Mouse (Mus musculus) MEL (cell line): ENCODE results near the gene Krt7. TPM values are rescaled to one million over a fixed set of nuclear protein-coding genes. Genes with fewer than 3 reads are reported as not detected.
A peak's percentile ranks its signal among the peaks of the same experiment; 100 is the strongest.

Source experiments
- DNase-seq: peaks from one replicate; pipeline ENCODE4 v3.0.0; 2011; ENCODE audit warnings: low read depth, low spot score
- H3K27ac ChIP-seq: 2 replicates; pipeline ENCODE4 v1.5.1; 2012; ENCODE audit warnings: low read depth, mild to moderate bottlenecking, control low read depth, low read length, moderate library complexity; ENCODE audit not compliant: control insufficient read depth
- H3K27me3 ChIP-seq, 2 experiments: fragments of 150-350 bp in 1 of 2; sonication (generic) in 1 of 2; 2 replicates each; pipeline ENCODE4 v1.6.1; 2012; ENCODE audit warnings: low read length in 2 of 2, mild to moderate bottlenecking in 2 of 2, improper control_type of control experiment in 1 of 2, moderate library complexity in 1 of 2; ENCODE audit not compliant: insufficient read depth in 2 of 2, control insufficient read depth in 1 of 2
- H3K36me3 ChIP-seq, 2 experiments: 2 replicates each; pipeline ENCODE4 v1.6.1; 2012 to 2014; ENCODE audit warnings: low read length in 2 of 2, improper control_type of control experiment in 1 of 2, inconsistent platforms in 1 of 2, mild to moderate bottlenecking in 1 of 2; ENCODE audit not compliant: insufficient read depth in 2 of 2, control insufficient read depth in 1 of 2
- H3K4me1 ChIP-seq, 2 experiments: fragments of 150-350 bp in 1 of 2; sonication (generic) in 1 of 2; 2 replicates each; pipeline ENCODE4 v1.6.1; 2012; ENCODE audit warnings: low read length in 2 of 2, improper control_type of control experiment in 1 of 2, mild to moderate bottlenecking in 1 of 2; ENCODE audit not compliant: insufficient read depth in 2 of 2, control insufficient read depth in 1 of 2
- H3K4me3 ChIP-seq, 2 experiments: fragments of 150-350 bp in 1 of 2; sonication (generic) in 1 of 2; 2 replicates each; pipeline ENCODE4 v1.5.1; 2012; ENCODE audit warnings: low read depth in 2 of 2, low read length in 2 of 2, mild to moderate bottlenecking in 2 of 2, moderate library complexity in 2 of 2, control low read depth in 1 of 2, improper control_type of control experiment in 1 of 2; ENCODE audit not compliant: control insufficient read depth in 1 of 2, insufficient read depth in 1 of 2
- H3K79me2 ChIP-seq: 2 replicates; pipeline ENCODE4 v1.6.1; 2012; ENCODE audit warnings: mild to moderate bottlenecking, low read length, moderate library complexity; ENCODE audit not compliant: control insufficient read depth, poor library complexity, insufficient read depth
- H3K9ac ChIP-seq: 2 replicates; pipeline ENCODE4 v1.6.1; 2012; ENCODE audit warnings: low read depth, mild to moderate bottlenecking, control low read depth, low read length, moderate library complexity; ENCODE audit not compliant: control insufficient read depth, poor library complexity, severe bottlenecking
- H3K9me3 ChIP-seq: fragments of 150-350 bp; sonication (generic); replicated peaks from 2 replicates; pipeline ENCODE4 v1.6.1; 2012; ENCODE audit warnings: mild to moderate bottlenecking, low read length, improper control_type of control experiment, moderate library complexity; ENCODE audit not compliant: insufficient read depth
- BHLHE40 ChIP-seq: IDR thresholded peaks from 2 replicates; pipeline ENCODE4 v1.6.1; 2012; ENCODE audit warnings: low read depth, mild to moderate bottlenecking, inconsistent platforms, low read length, improper control_type of control experiment, borderline replicate concordance
- CTCF ChIP-seq, 3 experiments: IDR thresholded peaks in 2 of 3; conservative IDR thresholded peaks in 1 of 3; 2 replicates each; pipeline ENCODE4 v1.5.1; 2011 to 2012; ENCODE audit warnings: low read length in 3 of 3, low read depth in 2 of 3, mild to moderate bottlenecking in 2 of 3, improper control_type of control experiment in 1 of 3, inconsistent platforms in 1 of 3, mixed read lengths in 1 of 3, moderate library complexity in 1 of 3; ENCODE audit not compliant: control insufficient read depth in 1 of 3, insufficient read depth in 1 of 3, poor library complexity in 1 of 3, severe bottlenecking in 1 of 3
- E2F4 ChIP-seq: IDR thresholded peaks from 2 replicates; pipeline ENCODE4 v1.6.1; 2011; ENCODE audit warnings: low read depth, low read length, improper control_type of control experiment, borderline replicate concordance
- ELF1 ChIP-seq: IDR thresholded peaks from 2 replicates; pipeline ENCODE4 v1.6.1; 2014; ENCODE audit warnings: low read depth, mild to moderate bottlenecking, inconsistent platforms, low read length, improper control_type of control experiment, moderate library complexity
- HCFC1 ChIP-seq: IDR thresholded peaks from 2 replicates; pipeline ENCODE4 v1.6.1; 2012; ENCODE audit warnings: low read depth, mild to moderate bottlenecking, inconsistent platforms, low read length, improper control_type of control experiment, moderate library complexity
- KAT2A ChIP-seq: conservative IDR thresholded peaks from 2 replicates; pipeline ENCODE4 v1.6.1; 2012; ENCODE audit warnings: low read depth, low read length, improper control_type of control experiment, inconsistent platforms
- MAFK ChIP-seq: IDR thresholded peaks from 2 replicates; pipeline ENCODE4 v1.6.1; 2011; ENCODE audit warnings: low read depth, mild to moderate bottlenecking, low read length, improper control_type of control experiment, borderline replicate concordance
- MEF2A ChIP-seq: IDR thresholded peaks from 2 replicates; pipeline ENCODE4 v1.6.1; 2014; ENCODE audit warnings: low read depth, mild to moderate bottlenecking, inconsistent platforms, low read length, improper control_type of control experiment; ENCODE audit not compliant: poor library complexity, insufficient replicate concordance, severe bottlenecking; ENCODE audit errors: extremely low read depth
- MXI1 ChIP-seq: IDR thresholded peaks from 2 replicates; pipeline ENCODE4 v1.6.1; 2011; ENCODE audit warnings: mild to moderate bottlenecking, low read depth, low read length, improper control_type of control experiment
- MYB ChIP-seq: IDR thresholded peaks from 2 replicates; pipeline ENCODE4 v1.6.1; 2011; ENCODE audit warnings: mild to moderate bottlenecking, low read depth, low read length, improper control_type of control experiment
- POLR2A ChIP-seq, 2 experiments: IDR thresholded peaks; 2 replicates each; pipeline ENCODE4 v1.6.1; 2011 to 2012; ENCODE audit warnings: low read length in 2 of 2, mild to moderate bottlenecking in 2 of 2, control low read depth in 1 of 2, improper control_type of control experiment in 1 of 2, low read depth in 1 of 2, moderate library complexity in 1 of 2; ENCODE audit not compliant: control insufficient read depth in 1 of 2, insufficient read depth in 1 of 2, poor library complexity in 1 of 2
- RAD21 ChIP-seq: IDR thresholded peaks from 2 replicates; pipeline ENCODE4 v1.6.1; 2011; ENCODE audit warnings: mild to moderate bottlenecking, low read depth, low read length, improper control_type of control experiment
- RCOR1 ChIP-seq: IDR thresholded peaks from 2 replicates; pipeline ENCODE4 v1.6.1; 2012; ENCODE audit warnings: low read depth, mild to moderate bottlenecking, inconsistent platforms, low read length, improper control_type of control experiment
- SMC3 ChIP-seq: IDR thresholded peaks from 2 replicates; pipeline ENCODE4 v1.6.1; 2011; ENCODE audit warnings: low read depth, low read length, improper control_type of control experiment
- TAL1 ChIP-seq: IDR thresholded peaks from 2 replicates; pipeline ENCODE4 v1.6.1; 2012; ENCODE audit warnings: mild to moderate bottlenecking, inconsistent platforms, low read length, moderate library complexity, mixed read lengths
- TBP ChIP-seq: IDR thresholded peaks from 2 replicates; pipeline ENCODE4 v1.8.0; 2011; ENCODE audit warnings: low read depth, low read length, improper control_type of control experiment
- UBTF ChIP-seq: IDR thresholded peaks from 2 replicates; pipeline ENCODE4 v1.6.1; 2012; ENCODE audit warnings: low read depth, mild to moderate bottlenecking, inconsistent platforms, low read length, improper control_type of control experiment, moderate library complexity, borderline replicate concordance; ENCODE audit not compliant: insufficient read depth
- ZKSCAN1 ChIP-seq: IDR thresholded peaks from 2 replicates; pipeline ENCODE4 v1.6.1; 2012; ENCODE audit warnings: low read depth, mild to moderate bottlenecking, inconsistent platforms, low read length, improper control_type of control experiment, moderate library complexity
- ZNF384 ChIP-seq: IDR thresholded peaks from 2 replicates; pipeline ENCODE4 v1.6.1; 2012; ENCODE audit warnings: low read depth, mild to moderate bottlenecking, inconsistent platforms, low read length, improper control_type of control experiment
- polyA plus RNA-seq, 2 experiments: library from polyadenylated mRNA; stranded (reverse) in 1 of 2; unstranded in 1 of 2; fragments of >175 nt in 1 of 2; fragments of >200 nt in 1 of 2; gene quantifications; 2 replicates each; pipeline versions ENCODE4 v1.2.1 to v1.2.4; 2012; ENCODE audit warnings: low replicate concordance in 2 of 2, low read depth in 1 of 2; ENCODE audit not compliant: insufficient read length in 2 of 2, insufficient read depth in 1 of 2, missing spikeins in 1 of 2
- total RNA-seq: library from RNA; depleted of rRNA; stranded (reverse); fragments of 300-350 nt; gene quantifications from 2 replicates; pipeline ENCODE4 v1.2.3, GENCODE M21; 2012

Krt7 gene
- total and polyA plus RNA-seq, 3 experiments = 0.03 to 0.04 TPM; not detected in 1

- DNase-seq = no peak
- Histone ChIP-seq H3K27ac (no peak overlapping the region), H3K79me2 (no peaks in the 10 kb centered on the region), H3K9ac (no peak overlapping the region), H3K4me3 (no peak overlapping the region), H3K36me3 (no peaks in the 10 kb centered on the region), H3K4me1 (no peaks in the 10 kb centered on the region), H3K27me3 (peaks cover 0 to 2% of the 10 kb centered on the region in 2 experiments; a peak in 1 of 4 replicates), H3K9me3 (no peaks in the 10 kb centered on the region)
- TF ChIP-seq HCFC1 = no peak
- no peak for TF ChIP-seq SMC3
- no peak for TF ChIP-seq RAD21
- TF ChIP-seq TBP = no peak
- no peak for TF ChIP-seq ZKSCAN1
- no peak for TF ChIP-seq BHLHE40
- no peak for TF ChIP-seq POLR2A (IDR thresholded peaks at IDR 0.05; ENCODE audit: control insufficient read depth in 1 of 2, insufficient read depth in 1 of 2, low read depth in 1 of 2, low read length in 2 of 2, poor library complexity in 1 of 2)
- no peak for TF ChIP-seq MEF2A
- TF ChIP-seq MAFK = no peak
- no peak for TF ChIP-seq CTCF (IDR thresholded peaks at IDR 0.05 in 2 of 3, conservative IDR thresholded peaks at IDR 0.05 in 1 of 3; ENCODE audit: control insufficient read depth in 1 of 3, insufficient read depth in 1 of 3, low read depth in 2 of 3, low read length in 3 of 3, poor library complexity in 1 of 3, severe bottlenecking in 1 of 3)
- TF ChIP-seq MYB = no peak
- no peak for TF ChIP-seq ELF1
- no peak for TF ChIP-seq RCOR1
- TF ChIP-seq MXI1 = no peak
- no peak for TF ChIP-seq TAL1
- no peak for TF ChIP-seq UBTF
- TF ChIP-seq KAT2A = no peak
Observed at GRCm38 (mm10) chr15:101469093-101469492, 58.2 kb downstream of the Krt7 start.

GRCm38 (mm10) chr15:101472952-101473528 lies 62.2 kb downstream of the Krt7 start, which contains the start of gene Krt86:
Gene Krt86 (plus strand): TSS chr15:101473478.
- Histone ChIP-seq H3K27me3 (no peaks in the 10 kb centered on the region), H3K27ac (no peak within 1 kb of the TSS), H3K36me3 (no peaks in the 10 kb centered on the region), H3K79me2 (no peaks in the 10 kb centered on the region), H3K9me3 (no peaks in the 10 kb centered on the region), H3K4me3 (no peak within 1 kb of the TSS), H3K9ac (no peak within 1 kb of the TSS), H3K4me1 (no peaks in the 10 kb centered on the region)
- DNase-seq = peak; percentile 55
- TF ChIP-seq E2F4 (no peak), ZNF384 (peak; percentile 65)
- TF ChIP-seq, all 39 proteins: peak for 1
